Mouse (Mus musculus): Measurements from ENCODE around the gene Dmrtc1a. TPM values are rescaled to one million over a fixed set of nuclear protein-coding genes. Genes with fewer than 3 reads are reported as not detected.
"Not testable (repeated sequence)": the region's sequence is repeated elsewhere in the genome, so short reads cannot be mapped to it uniquely, and the experiment has no call there.

Dmrtc1a gene
- 0.12 and 0.55 TPM in 2 replicates for polyA plus RNA-seq (2016; fragmentation: Nextera tagmentation; extraction: Ambion mirVana)

GRCm38 (mm10) chrX:102908587-102908986 is at the start of gene Dmrtc1a, which contains the start of gene 1700011M02Rik:
Gene Dmrtc1a, minus strand, starts transcription at chrX:102908687.
Gene 1700011M02Rik, plus strand, starts transcription at chrX:102908905.
- not testable (repeated sequence) for H3K4me1 ChIP-seq; H3K9me3 ChIP-seq (replicated peaks); H3K36me3 ChIP-seq; DNase-seq (ENCODE audit: low spot score); H3K27ac ChIP-seq (replicated peaks); H3K4me3 ChIP-seq
- 89% methylated on average over 8 of the region's 9 CpGs for WGBS
- peaks cover 84% of the 10 kb centered on the region for H3K27me3 ChIP-seq (ENCODE audit: low read depth, poor library complexity, severe bottlenecking)

- not testable (repeated sequence) for DNase-seq (ENCODE audit: low spot score); H3K36me3 ChIP-seq; H3K27ac ChIP-seq (replicated peaks); H3K4me1 ChIP-seq; H3K4me3 ChIP-seq; H3K9me3 ChIP-seq (replicated peaks)
- H3K27me3 ChIP-seq (ENCODE audit: low read depth, poor library complexity, severe bottlenecking) = peaks cover 75% of the 10 kb centered on the region
- WGBS = 90% methylated on average over 11 of the region's 11 CpGs
Observed at GRCm38 (mm10) chrX:102950136-102950535, 41.6 kb upstream of the Dmrtc1a start.

- H3K9me3 ChIP-seq (replicated peaks) = no peaks in the 10 kb centered on the region
- H3K27me3 ChIP-seq (ENCODE audit: low read depth, poor library complexity, severe bottlenecking) = peaks cover 75% of the 10 kb centered on the region
- no peak overlapping the region for H3K4me3 ChIP-seq
- 85% methylated on average over 5 of the region's 5 CpGs for WGBS
- no peaks in the 10 kb centered on the region for H3K36me3 ChIP-seq
- no peak overlapping the region for H3K27ac ChIP-seq (replicated peaks)
- DNase-seq (ENCODE audit: low spot score) = no peak
- H3K4me1 ChIP-seq = no peaks in the 10 kb centered on the region
Observed at GRCm38 (mm10) chrX:102936743-102937142, 28.3 kb upstream of the Dmrtc1a start.

GRCm38 (mm10) chrX:102934395-102934764 is 25.9 kb upstream of the Dmrtc1a start:
- Histone ChIP-seq H3K36me3 (no peaks in the 10 kb centered on the region), H3K27me3 (ENCODE audit: low read depth, poor library complexity, severe bottlenecking) (peaks cover 74% of the 10 kb centered on the region), H3K4me3 (peak overlapping the region; percentile 67), H3K9me3 (replicated peaks) (no peaks in the 10 kb centered on the region), H3K4me1 (no peaks in the 10 kb centered on the region), H3K27ac (replicated peaks) (no peak overlapping the region)
- DNase-seq (ENCODE audit: low spot score) = no peak
- WGBS = 63% methylated on average over 8 of the region's 8 CpGs

- 27% methylated on average over 60 of the region's 68 CpGs for WGBS
- Histone ChIP-seq H3K4me3 (peak overlapping the region; percentile 67), H3K27me3 (ENCODE audit: low read depth, poor library complexity, severe bottlenecking) (peaks cover 77% of the 10 kb centered on the region), H3K36me3 (no peaks in the 10 kb centered on the region), H3K9me3 (replicated peaks) (no peaks in the 10 kb centered on the region), H3K4me1 (no peaks in the 10 kb centered on the region), H3K27ac (replicated peaks) (peak overlapping the region; percentile 86)
- DNase-seq (ENCODE audit: low spot score) = peak; percentile 64
Observed at GRCm38 (mm10) chrX:102933571-102934394, 25.3 kb upstream of the Dmrtc1a start.

- 44% methylated on average over 12 of the region's 12 CpGs for WGBS
- Histone ChIP-seq H3K4me1 (no peaks in the 10 kb centered on the region), H3K27me3 (ENCODE audit: low read depth, poor library complexity, severe bottlenecking) (peaks cover 77% of the 10 kb centered on the region), H3K9me3 (replicated peaks) (no peaks in the 10 kb centered on the region), H3K4me3 (peak overlapping the region; percentile 67), H3K36me3 (no peaks in the 10 kb centered on the region), H3K27ac (replicated peaks) (peak overlapping the region; percentile 86)
- DNase-seq (ENCODE audit: low spot score) = no peak
Observed at GRCm38 (mm10) chrX:102932992-102933570, 24.6 kb upstream of the Dmrtc1a start.

GRCm38 (mm10) chrX:102928072-102928471 is 19.6 kb upstream of the Dmrtc1a start, which contains the start of gene 1700018G05Rik:
Gene 1700018G05Rik, plus strand, starts transcription at chrX:102928372.
- not testable (repeated sequence) for H3K36me3 ChIP-seq; DNase-seq (ENCODE audit: low spot score); H3K4me3 ChIP-seq; H3K27ac ChIP-seq (replicated peaks); H3K9me3 ChIP-seq (replicated peaks); H3K4me1 ChIP-seq
- 97% methylated on average over 6 of the region's 6 CpGs for WGBS
- H3K27me3 ChIP-seq (ENCODE audit: low read depth, poor library complexity, severe bottlenecking) = peaks cover 35% of the 10 kb centered on the region

- not testable (repeated sequence) for H3K36me3 ChIP-seq; H3K27ac ChIP-seq (replicated peaks); H3K9me3 ChIP-seq (replicated peaks); H3K4me1 ChIP-seq; H3K4me3 ChIP-seq
- peak; percentile 18 for DNase-seq (ENCODE audit: low spot score)
- H3K27me3 ChIP-seq (ENCODE audit: low read depth, poor library complexity, severe bottlenecking) = peaks cover 41% of the 10 kb centered on the region
- 24% methylated on average over 4 of the region's 4 CpGs for WGBS
Observed at GRCm38 (mm10) chrX:102926707-102927106, 18.2 kb upstream of the Dmrtc1a start.

GRCm38 (mm10) chrX:102914823-102915222 is 6.3 kb upstream of the Dmrtc1a start:
- H3K36me3 ChIP-seq; H3K9me3 ChIP-seq (replicated peaks); DNase-seq (ENCODE audit: low spot score); H3K4me3 ChIP-seq; H3K27ac ChIP-seq (replicated peaks); H3K4me1 ChIP-seq: not testable (repeated sequence)
- peaks cover 70% of the 10 kb centered on the region for H3K27me3 ChIP-seq (ENCODE audit: low read depth, poor library complexity, severe bottlenecking)
- WGBS = 83% methylated on average over 1 of the region's 1 CpGs

- H3K27ac ChIP-seq (replicated peaks) = no peak within 1 kb of the TSS
- H3K36me3 ChIP-seq = no peaks in the 10 kb centered on the region
- H3K4me1 ChIP-seq = no peaks in the 10 kb centered on the region
- 84% methylated on average over 6 of the region's 6 CpGs for WGBS
- no peak for DNase-seq (ENCODE audit: low spot score)
- no peaks in the 10 kb centered on the region for H3K9me3 ChIP-seq (replicated peaks)
- no peak within 1 kb of the TSS for H3K4me3 ChIP-seq
- peaks cover 58% of the 10 kb centered on the region for H3K27me3 ChIP-seq (ENCODE audit: low read depth, poor library complexity, severe bottlenecking)
Observed at GRCm38 (mm10) chrX:102867871-102868270, 40.6 kb downstream of the Dmrtc1a start, which contains the start of gene 1700031F05Rik. Gene 1700031F05Rik, minus strand, starts transcription at chrX:102867971.

GRCm38 (mm10) chrX:102854516-102854915 is 54.0 kb downstream of the Dmrtc1a start, which contains the start of gene Dmrtc1c2:
Gene Dmrtc1c2, minus strand, starts transcription at chrX:102854616.
- 98% methylated on average over 5 of the region's 13 CpGs for WGBS
- not testable (repeated sequence) for H3K4me1 ChIP-seq; H3K27ac ChIP-seq (replicated peaks); H3K27me3 ChIP-seq (ENCODE audit: low read depth, poor library complexity, severe bottlenecking); DNase-seq (ENCODE audit: low spot score); H3K9me3 ChIP-seq (replicated peaks); H3K36me3 ChIP-seq; H3K4me3 ChIP-seq

All from midbrain, embryonic 10.5 days (tissue).